Mouse (Mus musculus) heart, embryonic 16.5 days (tissue): Measurements from ENCODE around the gene Mtln. TPM values are rescaled to one million over a fixed set of nuclear protein-coding genes. Genes with fewer than 3 reads are reported as not detected.

Experiments
- ATAC-seq: fragments of 200-750 bp; cut with Nextera tagmentation; replicated peaks from 2 replicates; pipeline ENCODE4 v1.8.0; 2017; ENCODE audit warnings: moderate number of reproducible peaks; ENCODE audit not compliant: insufficient read depth, low FRiP score; ENCODE audit errors: extremely low read depth
- H3K27ac ChIP-seq: fragments of 300-500 bp; sonication (generic); 2 replicates; pipeline ENCODE4 v1.5.1; 2014; ENCODE audit warnings: mild to moderate bottlenecking, low read length, control low read depth, moderate library complexity
- H3K27me3 ChIP-seq: fragments of 300-500 bp; sonication (generic); 2 replicates; pipeline ENCODE4 v1.6.1; 2014; ENCODE audit warnings: low read length, mixed read lengths; ENCODE audit not compliant: control insufficient read depth, insufficient read depth
- H3K36me3 ChIP-seq: fragments of 300-500 bp; sonication (generic); 2 replicates; pipeline ENCODE4 v1.6.1; 2014; ENCODE audit not compliant: control insufficient read depth, insufficient read depth
- H3K4me1 ChIP-seq: fragments of 300-500 bp; sonication (generic); 2 replicates; pipeline ENCODE4 v1.6.1; 2014; ENCODE audit warnings: low read length, mixed read lengths; ENCODE audit not compliant: control insufficient read depth, insufficient read depth
- H3K4me2 ChIP-seq: fragments of 300-500 bp; sonication (generic); 2 replicates; pipeline ENCODE4 v1.6.1; 2014; ENCODE audit warnings: low read depth, mild to moderate bottlenecking, control low read depth, low read length
- H3K4me3 ChIP-seq: fragments of 300-500 bp; sonication (generic); 2 replicates; pipeline ENCODE4 v1.5.1; 2014; ENCODE audit warnings: mild to moderate bottlenecking, control low read depth, low read length
- H3K9ac ChIP-seq: fragments of 300-500 bp; sonication (generic); 2 replicates; pipeline ENCODE4 v1.6.1; 2014; ENCODE audit warnings: low read length, control low read depth
- H3K9me3 ChIP-seq: fragments of 300-500 bp; sonication (generic); replicated peaks from 2 replicates; pipeline ENCODE4 v1.6.1; 2016; ENCODE audit warnings: low read length; ENCODE audit not compliant: control insufficient read depth
- WGBS: fragments of 180-500 bp; shearing (Covaris S2); extraction: QIAGEN DNeasy Blood & Tissue Kit; methylation state at CpG from one replicate; pipeline ENCODE4 v1.1.7; 2014; 5-methylcytosine and 5-hydroxymethylcytosine counted together
- polyA plus RNA-seq: library from polyadenylated mRNA; unstranded; fragments of >200 nt; fragmentation: Nextera tagmentation; extraction: Ambion mirVana; gene quantifications from 2 replicates; pipeline ENCODE4 v1.2.1, GENCODE M21; 2015

The Mtln gene
- polyA plus RNA-seq, 1 experiment from 2014 or later = 39.0 TPM

DNA sequence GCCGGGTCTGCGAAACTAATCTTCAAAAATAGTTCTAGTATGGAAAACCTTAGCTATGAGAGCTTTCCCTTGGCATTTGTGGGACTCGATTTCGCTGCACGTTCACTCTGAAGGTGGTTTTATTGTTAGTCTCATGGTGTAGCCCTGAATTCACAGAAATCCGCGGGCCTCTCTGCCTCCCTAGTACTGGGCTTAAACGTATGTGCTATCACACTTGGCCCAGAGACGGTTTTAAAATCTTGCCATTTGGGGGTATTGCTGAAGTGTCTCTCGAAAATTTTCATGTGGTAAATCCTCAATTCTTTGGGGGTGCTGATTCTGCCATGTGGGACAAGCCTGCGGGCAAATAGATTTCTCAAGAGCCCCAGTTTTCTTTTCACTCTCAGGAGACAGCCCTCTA lies 3.1 kb downstream of the Mtln start:
- Histone ChIP-seq H3K36me3 (no peaks in the 10 kb centered on the region), H3K9me3 (no peaks in the 10 kb centered on the region), H3K4me3 (peak overlapping the region; percentile 74), H3K27ac (peak overlapping the region; percentile 66), H3K4me2 (peak overlapping the region; percentile 90), H3K27me3 (no peaks in the 10 kb centered on the region), H3K4me1 (peaks cover 13% of the 10 kb centered on the region), H3K9ac (peak overlapping the region; percentile 90)
- no peak for ATAC-seq
- WGBS = 4% methylated on average over 11 of the region's 11 CpGs

GRCm38 (mm10) chr2:127788440-127789116 lies 3.7 kb downstream of the Mtln start, which contains the start of gene Nphp1:
Nphp1 (minus strand) TSS chr2:127788897.
- Histone ChIP-seq H3K4me1 (peaks cover 13% of the 10 kb centered on the region), H3K36me3 (no peaks in the 10 kb centered on the region), H3K9me3 (no peaks in the 10 kb centered on the region), H3K9ac (peak within 1 kb of the TSS; percentile 90), H3K4me2 (peak within 1 kb of the TSS; percentile 90), H3K4me3 (peak within 1 kb of the TSS; percentile 74), H3K27ac (peak within 1 kb of the TSS; percentile 66), H3K27me3 (no peaks in the 10 kb centered on the region)
- WGBS = under 1% methylated on average over 40 of the region's 40 CpGs
- peak; percentile 71 for ATAC-seq

DNA sequence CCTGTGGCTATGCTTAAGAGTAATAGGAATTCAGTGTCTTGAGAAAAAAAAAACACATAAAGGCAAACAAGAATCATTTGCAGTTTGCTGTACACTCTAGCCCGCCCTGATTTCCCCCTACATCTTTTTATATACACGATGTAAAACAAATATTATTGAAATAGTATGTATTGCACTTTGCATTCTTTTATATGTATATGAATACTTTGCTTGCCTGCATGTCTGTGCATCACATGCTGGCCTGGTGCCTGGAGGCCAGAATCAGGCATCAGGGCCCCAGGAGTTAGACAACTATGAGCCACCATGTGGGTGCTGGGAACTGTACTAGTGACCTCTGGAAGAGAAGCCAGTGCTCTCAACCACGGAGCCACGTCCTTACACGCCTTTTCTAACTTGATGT lies 5.1 kb downstream of the Mtln start:
- WGBS = 89% methylated on average over 5 of the region's 5 CpGs
- no peak overlapping the region for H3K9ac ChIP-seq
- no peak for ATAC-seq
- no peaks in the 10 kb centered on the region for H3K36me3 ChIP-seq
- H3K9me3 ChIP-seq = no peaks in the 10 kb centered on the region
- no peaks in the 10 kb centered on the region for H3K27me3 ChIP-seq
- H3K4me2 ChIP-seq = no peak overlapping the region
- no peak overlapping the region for H3K4me3 ChIP-seq
- no peak overlapping the region for H3K27ac ChIP-seq
- peaks cover 13% of the 10 kb centered on the region for H3K4me1 ChIP-seq

GRCm38 (mm10) chr2:127778451-127778850 lies 13.8 kb downstream of the Mtln start:
- H3K36me3 ChIP-seq = peaks cover 7% of the 10 kb centered on the region; the same call in 1 of the 2 replicates
- no peak overlapping the region for H3K27ac ChIP-seq
- no peak for ATAC-seq
- no peaks in the 10 kb centered on the region for H3K27me3 ChIP-seq
- no peaks in the 10 kb centered on the region for H3K9me3 ChIP-seq
- H3K4me2 ChIP-seq = no peak overlapping the region
- no peak overlapping the region for H3K9ac ChIP-seq
- H3K4me1 ChIP-seq = no peaks in the 10 kb centered on the region
- no peak overlapping the region for H3K4me3 ChIP-seq
- 83% methylated on average over 5 of the region's 5 CpGs for WGBS

DNA sequence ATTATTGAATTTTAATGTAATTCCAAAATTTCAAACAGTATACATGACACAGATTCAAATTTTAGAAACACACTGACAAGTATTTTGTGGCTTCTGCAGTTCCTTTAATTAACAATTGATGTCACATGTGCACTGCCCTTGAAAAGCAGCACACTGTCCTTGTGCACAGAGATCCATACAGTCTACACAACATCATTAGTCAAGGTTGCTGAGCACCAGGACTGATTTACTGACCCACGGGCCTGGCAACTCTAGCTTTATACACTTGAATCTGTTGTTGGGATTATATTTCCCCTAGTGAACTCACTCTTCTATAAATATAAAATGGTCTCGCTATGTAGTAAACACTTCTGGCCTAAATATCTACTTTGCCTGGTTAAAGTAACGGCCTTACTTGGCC lies 17.3 kb downstream of the Mtln start:
- H3K9me3 ChIP-seq = no peaks in the 10 kb centered on the region
- 74% methylated on average over 3 of the region's 3 CpGs for WGBS
- peaks cover 7% of the 10 kb centered on the region; the same call in 1 of the 2 replicates for H3K36me3 ChIP-seq
- no peak overlapping the region for H3K4me2 ChIP-seq
- H3K27ac ChIP-seq = no peak overlapping the region
- no peak overlapping the region for H3K4me3 ChIP-seq
- no peak for ATAC-seq
- no peak overlapping the region for H3K9ac ChIP-seq
- no peaks in the 10 kb centered on the region for H3K27me3 ChIP-seq
- H3K4me1 ChIP-seq = no peaks in the 10 kb centered on the region

- H3K4me2 ChIP-seq = no peak overlapping the region
- H3K27ac ChIP-seq = no peak overlapping the region
- no peak overlapping the region for H3K9ac ChIP-seq
- ATAC-seq = no peak
- WGBS = 43% methylated on average over 1 of the region's 1 CpGs
- H3K4me3 ChIP-seq = no peak overlapping the region
- no peaks in the 10 kb centered on the region for H3K9me3 ChIP-seq
- no peaks in the 10 kb centered on the region for H3K27me3 ChIP-seq
- peaks cover 7% of the 10 kb centered on the region; the same call in 1 of the 2 replicates for H3K36me3 ChIP-seq
- no peaks in the 10 kb centered on the region for H3K4me1 ChIP-seq
Observed at GRCm38 (mm10) chr2:127774578-127774941, 17.7 kb downstream of the Mtln start.

- peaks cover 7% of the 10 kb centered on the region; the same call in 1 of the 2 replicates for H3K36me3 ChIP-seq
- ATAC-seq = no peak; the same call in 1 of the 2 replicates
- H3K9me3 ChIP-seq = no peaks in the 10 kb centered on the region
- H3K27ac ChIP-seq = no peak overlapping the region
- no peak overlapping the region for H3K9ac ChIP-seq
- 54% methylated on average over 15 of the region's 15 CpGs for WGBS
- no peak overlapping the region for H3K4me2 ChIP-seq
- H3K4me3 ChIP-seq = no peak overlapping the region
- H3K27me3 ChIP-seq = no peaks in the 10 kb centered on the region
- no peaks in the 10 kb centered on the region for H3K4me1 ChIP-seq
Observed at GRCm38 (mm10) chr2:127773938-127774577, 18.2 kb downstream of the Mtln start.

DNA sequence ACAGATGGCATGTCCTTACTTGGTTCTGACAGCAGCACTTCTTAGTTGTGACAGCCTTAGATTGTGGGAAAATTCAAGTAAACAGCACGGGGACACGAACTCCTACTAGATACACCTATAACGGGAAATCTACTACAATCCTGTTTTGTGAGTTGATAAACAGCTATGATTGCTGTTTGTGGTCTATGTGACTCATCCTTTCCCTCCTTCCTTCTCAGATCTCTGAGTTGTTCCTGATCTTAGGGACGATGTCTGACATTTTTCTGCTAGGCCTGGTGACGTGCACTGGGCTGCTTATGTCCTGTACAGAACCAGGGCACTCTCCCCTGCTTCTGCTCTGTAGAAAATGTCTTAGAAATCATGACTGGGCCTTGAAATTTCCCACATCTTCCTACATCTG lies 30.7 kb downstream of the Mtln start:
- WGBS = 70% methylated on average over 5 of the region's 5 CpGs
- Histone ChIP-seq H3K36me3 (peaks cover 8% of the 10 kb centered on the region; the same call in 1 of the 2 replicates), H3K9ac (no peak overlapping the region), H3K27me3 (no peaks in the 10 kb centered on the region), H3K4me2 (no peak overlapping the region), H3K4me1 (peaks cover 11% of the 10 kb centered on the region; the same call in 1 of the 2 replicates), H3K9me3 (no peaks in the 10 kb centered on the region), H3K27ac (no peak overlapping the region), H3K4me3 (no peak overlapping the region)
- no peak for ATAC-seq

DNA sequence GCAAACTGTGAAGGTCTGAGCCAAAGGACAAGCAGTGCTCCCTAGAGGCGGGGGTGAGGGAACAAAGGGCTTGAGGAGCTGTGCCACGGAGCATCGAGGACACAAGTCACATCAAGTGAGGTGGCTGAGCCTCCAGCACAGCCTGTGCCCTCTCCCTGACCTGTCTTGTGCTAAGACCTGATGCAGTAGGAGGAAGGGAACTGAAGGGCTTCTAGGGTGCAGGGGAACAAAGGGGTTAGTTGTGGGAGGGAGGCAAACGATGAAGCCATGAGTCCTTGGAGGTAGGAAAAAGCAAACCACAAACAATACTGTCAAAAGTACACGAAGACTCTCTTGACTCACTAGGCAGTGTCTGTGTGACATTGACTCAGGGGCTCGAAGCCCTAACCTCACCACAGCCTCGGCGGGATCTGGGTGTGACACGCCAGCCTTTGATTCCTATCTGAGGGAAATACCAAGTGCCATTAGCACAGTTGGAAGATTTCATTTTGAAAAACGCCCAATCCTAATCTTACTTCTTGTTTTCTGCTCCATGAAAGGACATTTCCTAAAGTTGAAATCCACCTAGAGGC lies 31.8 kb downstream of the Mtln start:
- H3K27ac ChIP-seq = no peak overlapping the region
- WGBS = 64% methylated on average over 10 of the region's 10 CpGs
- peaks cover 5% of the 10 kb centered on the region; the same call in 1 of the 2 replicates for H3K36me3 ChIP-seq

More for the DNA sequence above, 31.8 kb downstream of the Mtln start:
- no peak overlapping the region for H3K9ac ChIP-seq
- H3K9me3 ChIP-seq = no peaks in the 10 kb centered on the region
- no peak for ATAC-seq
- H3K4me2 ChIP-seq = no peak overlapping the region
- no peaks in the 10 kb centered on the region for H3K27me3 ChIP-seq
- no peak overlapping the region for H3K4me3 ChIP-seq
- H3K4me1 ChIP-seq = peaks cover 11% of the 10 kb centered on the region; the same call in 1 of the 2 replicates
